Mouse (Mus musculus) kidney, adult 2 months (tissue): Measurements from ENCODE around the gene Gpr152.

Source experiments
- CTCF ChIP-seq: fragments of 200-500 bp; conservative IDR thresholded peaks from 2 replicates; pipeline ENCODE4 v1.5.1; 2011; ENCODE audit warnings: low read depth, mild to moderate bottlenecking, control low read depth, low read length, moderate library complexity, mixed read lengths; ENCODE audit not compliant: insufficient read depth, insufficient read length
- POLR2A ChIP-seq: fragments of 200-500 bp; IDR thresholded peaks from one replicate; pipeline ENCODE4 v1.6.1; 2011; ENCODE audit warnings: low read depth, low read length, control low read depth

- TF ChIP-seq CTCF (no peak), POLR2A (no peak)
Measured at GRCm38 (mm10) chr19:4147022-4147405, 7.4 kb downstream of the Gpr152 start.
